Mouse (Mus musculus) midbrain, embryonic 15.5 days (tissue): Measurements from ENCODE around the gene Fbxo33. TPM values are rescaled to one million over a fixed set of nuclear protein-coding genes. Genes with fewer than 3 reads are reported as not detected.

Experiments used
- ATAC-seq: fragments of 200-750 bp; cut with Nextera tagmentation; replicated peaks from 2 replicates; pipeline ENCODE4 v1.8.0; 2017; ENCODE audit warnings: moderate TSS enrichment
- H3K27ac ChIP-seq: fragments of 300-500 bp; sonication (generic); 2 replicates; pipeline ENCODE4 v1.5.1; 2015; ENCODE audit warnings: mild to moderate bottlenecking, inconsistent platforms
- H3K27me3 ChIP-seq: fragments of 300-500 bp; sonication (generic); replicated peaks from 2 replicates; pipeline ENCODE4 v1.6.1; 2015; ENCODE audit warnings: inconsistent platforms
- H3K36me3 ChIP-seq: fragments of 300-500 bp; sonication (generic); replicated peaks from 2 replicates; pipeline ENCODE4 v1.6.1; 2015; ENCODE audit warnings: inconsistent platforms
- H3K4me1 ChIP-seq: fragments of 300-500 bp; sonication (generic); 2 replicates; pipeline ENCODE4 v1.6.1; 2015; ENCODE audit warnings: inconsistent platforms
- H3K4me2 ChIP-seq: fragments of 300-500 bp; sonication (generic); 2 replicates; pipeline ENCODE4 v1.6.1; 2015; ENCODE audit warnings: inconsistent platforms, mild to moderate bottlenecking, moderate library complexity
- H3K4me3 ChIP-seq: fragments of 300-500 bp; sonication (generic); 2 replicates; pipeline ENCODE4 v1.5.1; 2015; ENCODE audit warnings: mild to moderate bottlenecking, inconsistent platforms
- H3K9ac ChIP-seq: fragments of 300-500 bp; sonication (generic); 2 replicates; pipeline ENCODE4 v1.6.1; 2015; ENCODE audit warnings: mild to moderate bottlenecking, inconsistent platforms
- H3K9me3 ChIP-seq: fragments of 300-500 bp; sonication (generic); 2 replicates; pipeline ENCODE4 v1.6.1; 2016; ENCODE audit warnings: inconsistent platforms
- WGBS: fragments of 180-500 bp; shearing (Covaris S2); methylation state at CpG from one replicate; pipeline ENCODE4 v1.1.7; 2015; ENCODE audit warnings: mixed read lengths; 5-methylcytosine and 5-hydroxymethylcytosine counted together
- polyA plus RNA-seq: library from polyadenylated mRNA; unstranded; fragments of >200 nt; fragmentation: Nextera tagmentation; extraction: Ambion mirVana; gene quantifications from 2 replicates; pipeline ENCODE4 v1.2.1, GENCODE M21; 2015

Fbxo33 gene
- polyA plus RNA-seq, 1 experiment from 2014 or later = 7.3 TPM

GRCm38 (mm10) chr12:59218640-59219321 is 744 bp downstream of the Fbxo33 start:
- peak overlapping the region; percentile 70 for H3K4me2 ChIP-seq
- H3K4me1 ChIP-seq = peaks cover 31% of the 10 kb centered on the region
- peak overlapping the region; percentile 99 for H3K27ac ChIP-seq
- peak overlapping the region; percentile 92 for H3K9ac ChIP-seq
- no peaks in the 10 kb centered on the region for H3K9me3 ChIP-seq
- peak overlapping the region; percentile 94 for H3K4me3 ChIP-seq
- under 1% methylated on average over 56 of the region's 69 CpGs for WGBS
- no peaks in the 10 kb centered on the region for H3K36me3 ChIP-seq
- H3K27me3 ChIP-seq = no peaks in the 10 kb centered on the region
- peak; percentile 2 for ATAC-seq

- H3K9me3 ChIP-seq = no peaks in the 10 kb centered on the region
- peak overlapping the region; percentile 94 for H3K4me3 ChIP-seq
- no peaks in the 10 kb centered on the region for H3K36me3 ChIP-seq
- no peaks in the 10 kb centered on the region for H3K27me3 ChIP-seq
- peaks cover 31% of the 10 kb centered on the region for H3K4me1 ChIP-seq
- no peak for ATAC-seq
- no peak overlapping the region for H3K9ac ChIP-seq
- 80% methylated on average over 3 of the region's 3 CpGs for WGBS
- H3K4me2 ChIP-seq = peak overlapping the region; percentile 70
- no peak overlapping the region for H3K27ac ChIP-seq
Observed at GRCm38 (mm10) chr12:59217331-59217730, 2.2 kb downstream of the Fbxo33 start.

GRCm38 (mm10) chr12:59216676-59217266 is 2.8 kb downstream of the Fbxo33 start:
- Histone ChIP-seq H3K9ac (no peak overlapping the region; the same call in 1 of the 2 replicates), H3K4me1 (peaks cover 31% of the 10 kb centered on the region), H3K4me2 (peak overlapping the region; percentile 70), H3K36me3 (0 out of 2 replicates have a peak, but pooled peaks cover under 1% of the 10 kb centered on the region), H3K27ac (no peak overlapping the region), H3K27me3 (no peaks in the 10 kb centered on the region), H3K4me3 (no peak overlapping the region), H3K9me3 (no peaks in the 10 kb centered on the region)
- 86% methylated on average over 6 of the region's 6 CpGs for WGBS
- no peak for ATAC-seq

GRCm38 (mm10) chr12:59216176-59216575 is 3.3 kb downstream of the Fbxo33 start:
- H3K4me2 ChIP-seq = no peak overlapping the region
- no peaks in the 10 kb centered on the region for H3K9me3 ChIP-seq
- no peak overlapping the region for H3K9ac ChIP-seq
- no peaks in the 10 kb centered on the region for H3K27me3 ChIP-seq
- ATAC-seq = no peak
- H3K36me3 ChIP-seq = peaks cover 6% of the 10 kb centered on the region; the same call in 1 of the 2 replicates
- peaks cover 31% of the 10 kb centered on the region for H3K4me1 ChIP-seq
- 94% methylated on average over 4 of the region's 4 CpGs for WGBS
- H3K27ac ChIP-seq = no peak overlapping the region
- H3K4me3 ChIP-seq = no peak overlapping the region

GRCm38 (mm10) chr12:59207814-59208213 is 11.7 kb downstream of the Fbxo33 start:
- H3K4me1 ChIP-seq = no peaks in the 10 kb centered on the region
- no peak for ATAC-seq
- H3K9ac ChIP-seq = no peak overlapping the region
- no peaks in the 10 kb centered on the region for H3K27me3 ChIP-seq
- no peak overlapping the region for H3K4me2 ChIP-seq
- 100% methylated on average over 1 of the region's 1 CpGs for WGBS
- no peak overlapping the region for H3K27ac ChIP-seq
- peaks cover 20% of the 10 kb centered on the region; the same call in 1 of the 2 replicates for H3K36me3 ChIP-seq
- no peaks in the 10 kb centered on the region for H3K9me3 ChIP-seq
- H3K4me3 ChIP-seq = no peak overlapping the region

DNA sequence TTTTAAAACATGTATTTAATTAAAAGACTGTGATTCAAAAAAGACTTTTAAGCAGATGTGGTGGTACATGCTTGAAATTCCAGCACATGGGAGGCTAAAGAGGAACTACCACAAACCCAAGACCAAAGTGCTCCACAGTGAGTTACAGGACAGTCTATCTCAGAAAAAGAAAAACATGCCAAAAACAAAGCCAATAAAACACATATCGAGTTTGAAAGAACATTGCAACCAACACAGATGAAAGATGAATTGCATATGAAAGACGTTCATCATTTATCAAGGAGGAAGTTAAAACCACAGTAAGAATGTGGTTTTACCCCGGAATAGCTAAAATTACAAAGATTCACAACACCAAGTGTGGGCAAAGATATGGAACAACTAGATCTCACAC is 12.5 kb downstream of the Fbxo33 start:
- Histone ChIP-seq H3K9ac (no peak overlapping the region), H3K27me3 (no peaks in the 10 kb centered on the region), H3K9me3 (no peaks in the 10 kb centered on the region), H3K4me2 (no peak overlapping the region), H3K27ac (no peak overlapping the region), H3K36me3 (peaks cover 20% of the 10 kb centered on the region; the same call in 1 of the 2 replicates), H3K4me3 (no peak overlapping the region), H3K4me1 (no peaks in the 10 kb centered on the region)
- no peak for ATAC-seq
- 92% methylated on average over 3 of the region's 3 CpGs for WGBS

- Histone ChIP-seq H3K4me2 (no peak overlapping the region), H3K9me3 (no peaks in the 10 kb centered on the region), H3K9ac (no peak overlapping the region), H3K36me3 (peaks cover 17% of the 10 kb centered on the region; the same call in 1 of the 2 replicates), H3K4me3 (no peak overlapping the region), H3K27me3 (no peaks in the 10 kb centered on the region), H3K27ac (no peak overlapping the region), H3K4me1 (no peaks in the 10 kb centered on the region)
- ATAC-seq = no peak
- 92% methylated on average over 4 of the region's 4 CpGs for WGBS
Observed at GRCm38 (mm10) chr12:59206208-59206999, 13.1 kb downstream of the Fbxo33 start.

GRCm38 (mm10) chr12:59205571-59205970 is 14.0 kb downstream of the Fbxo33 start:
- Histone ChIP-seq H3K27ac (no peak overlapping the region), H3K9ac (no peak overlapping the region), H3K4me3 (no peak overlapping the region), H3K9me3 (no peaks in the 10 kb centered on the region), H3K27me3 (no peaks in the 10 kb centered on the region), H3K4me2 (no peak overlapping the region), H3K36me3 (peaks cover 11% of the 10 kb centered on the region; the same call in 1 of the 2 replicates), H3K4me1 (no peaks in the 10 kb centered on the region)
- ATAC-seq = no peak
- WGBS = 95% methylated on average over 6 of the region's 6 CpGs

GRCm38 (mm10) chr12:59199361-59199760 is 20.2 kb downstream of the Fbxo33 start:
- no peak overlapping the region for H3K4me3 ChIP-seq
- WGBS = 95% methylated on average over 2 of the region's 2 CpGs
- H3K4me2 ChIP-seq = no peak overlapping the region
- H3K9me3 ChIP-seq = no peaks in the 10 kb centered on the region
- H3K9ac ChIP-seq = no peak overlapping the region
- H3K27me3 ChIP-seq = no peaks in the 10 kb centered on the region
- H3K27ac ChIP-seq = no peak overlapping the region
- no peaks in the 10 kb centered on the region for H3K4me1 ChIP-seq
- no peak for ATAC-seq
- H3K36me3 ChIP-seq = peaks cover 19% of the 10 kb centered on the region; the same call in 1 of the 2 replicates

GRCm38 (mm10) chr12:59198750-59199149 is 20.8 kb downstream of the Fbxo33 start:
- H3K36me3 ChIP-seq = peaks cover 15% of the 10 kb centered on the region; the same call in 1 of the 2 replicates
- H3K4me3 ChIP-seq = no peak overlapping the region
- H3K4me2 ChIP-seq = no peak overlapping the region
- H3K4me1 ChIP-seq = no peaks in the 10 kb centered on the region
- no peaks in the 10 kb centered on the region for H3K27me3 ChIP-seq
- H3K9ac ChIP-seq = no peak overlapping the region
- ATAC-seq = no peak
- no peak overlapping the region for H3K27ac ChIP-seq
- no peaks in the 10 kb centered on the region for H3K9me3 ChIP-seq
- 84% methylated on average over 4 of the region's 4 CpGs for WGBS

GRCm38 (mm10) chr12:59195941-59196340 is 23.6 kb downstream of the Fbxo33 start:
- no peaks in the 10 kb centered on the region for H3K27me3 ChIP-seq
- WGBS = 89% methylated on average over 4 of the region's 4 CpGs
- H3K36me3 ChIP-seq = peaks cover 8% of the 10 kb centered on the region; the same call in 1 of the 2 replicates
- no peak overlapping the region for H3K9ac ChIP-seq
- H3K4me3 ChIP-seq = no peak overlapping the region
- H3K9me3 ChIP-seq = no peaks in the 10 kb centered on the region
- H3K4me1 ChIP-seq = no peaks in the 10 kb centered on the region
- no peak overlapping the region for H3K27ac ChIP-seq
- ATAC-seq = no peak
- no peak overlapping the region for H3K4me2 ChIP-seq

DNA sequence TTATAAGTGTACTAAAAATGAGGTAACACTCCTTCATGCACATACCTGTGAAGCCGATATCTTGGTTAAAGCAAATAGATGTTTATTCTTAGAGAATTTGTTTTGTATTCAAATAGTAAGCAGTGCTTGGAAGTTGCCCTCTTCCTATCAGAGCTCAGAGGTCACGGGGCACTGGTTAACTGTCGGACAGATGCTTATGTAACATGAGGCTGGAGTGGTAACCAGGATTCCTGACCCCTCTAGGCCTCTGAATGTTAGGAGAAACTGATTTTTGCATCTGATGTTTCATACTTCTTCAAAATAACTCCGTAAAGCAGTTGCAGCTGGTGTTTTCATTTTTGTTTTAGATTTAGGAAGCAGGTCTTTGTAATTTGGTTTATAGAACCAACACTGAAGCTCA is 24.5 kb downstream of the Fbxo33 start:
- WGBS = 91% methylated on average over 4 of the region's 4 CpGs
- no peaks in the 10 kb centered on the region for H3K27me3 ChIP-seq
- H3K9ac ChIP-seq = no peak overlapping the region
- H3K4me2 ChIP-seq = no peak overlapping the region
- H3K27ac ChIP-seq = no peak overlapping the region
- no peak for ATAC-seq
- no peaks in the 10 kb centered on the region for H3K9me3 ChIP-seq
- H3K4me1 ChIP-seq = no peaks in the 10 kb centered on the region
- H3K4me3 ChIP-seq = no peak overlapping the region
- H3K36me3 ChIP-seq = peaks cover 8% of the 10 kb centered on the region; the same call in 1 of the 2 replicates
